Mouse (Mus musculus) forebrain, embryonic 11.5 days (tissue): ENCODE measurements around the gene Eya2. TPM values are rescaled to one million over a fixed set of nuclear protein-coding genes. Genes with fewer than 3 reads are reported as not detected.

Source experiments
- ATAC-seq: fragments of 200-750 bp; cut with Nextera tagmentation; replicated peaks from 2 replicates; pipeline ENCODE4 v1.8.0; 2017; ENCODE audit warnings: moderate TSS enrichment; ENCODE audit not compliant: low FRiP score
- DNase-seq: peaks from one replicate; pipeline ENCODE4 v3.0.0-alpha.2; 2017; ENCODE audit warnings: low spot score
- H3K27ac ChIP-seq: fragments of 300-500 bp; sonication (generic); 2 replicates; pipeline ENCODE4 v1.5.1; 2014; ENCODE audit warnings: low read depth, low read length
- H3K27me3 ChIP-seq: fragments of 300-500 bp; sonication (generic); 2 replicates; pipeline ENCODE4 v1.6.1; 2014; ENCODE audit warnings: mild to moderate bottlenecking, low read length, mixed read lengths; ENCODE audit not compliant: control insufficient read depth, insufficient read depth
- H3K36me3 ChIP-seq: fragments of 300-500 bp; sonication (generic); 2 replicates; pipeline ENCODE4 v1.6.1; 2014; ENCODE audit warnings: mild to moderate bottlenecking, low read length, moderate library complexity, mixed read lengths; ENCODE audit not compliant: control insufficient read depth, insufficient read depth
- H3K4me1 ChIP-seq: fragments of 300-500 bp; sonication (generic); replicated peaks from 2 replicates; pipeline ENCODE4 v1.6.1; 2014; ENCODE audit warnings: low read length, mixed read lengths; ENCODE audit not compliant: control insufficient read depth, insufficient read depth
- H3K4me2 ChIP-seq: fragments of 300-500 bp; sonication (generic); 2 replicates; pipeline ENCODE4 v1.6.1; 2014; ENCODE audit warnings: low read depth, mild to moderate bottlenecking, low read length, moderate library complexity, mixed read lengths; ENCODE audit not compliant: severe bottlenecking
- H3K4me3 ChIP-seq: fragments of 300-500 bp; sonication (generic); 2 replicates; pipeline ENCODE4 v1.5.1; 2014; ENCODE audit warnings: low read depth, low read length
- H3K9ac ChIP-seq: fragments of 300-500 bp; sonication (generic); 2 replicates; pipeline ENCODE4 v1.6.1; 2014; ENCODE audit warnings: low read length
- H3K9me3 ChIP-seq: fragments of 300-500 bp; sonication (generic); 2 replicates; pipeline ENCODE4 v1.6.1; 2016; ENCODE audit warnings: low read length, mixed read lengths; ENCODE audit not compliant: control insufficient read depth
- WGBS: fragments of 180-500 bp; shearing (Covaris S2); extraction: QIAGEN DNeasy Blood & Tissue Kit; methylation state at CpG from one replicate; pipeline ENCODE4 v1.1.7; 2014; 5-methylcytosine and 5-hydroxymethylcytosine counted together
- polyA plus RNA-seq: library from polyadenylated mRNA; unstranded; fragments of >200 nt; fragmentation: Nextera tagmentation; extraction: Ambion mirVana; gene quantifications from 2 replicates; pipeline ENCODE4 v1.2.1, GENCODE M21; 2014

Gene Eya2
- polyA plus RNA-seq, 1 experiment from 2014 or later, result 10.3 TPM

DNA sequence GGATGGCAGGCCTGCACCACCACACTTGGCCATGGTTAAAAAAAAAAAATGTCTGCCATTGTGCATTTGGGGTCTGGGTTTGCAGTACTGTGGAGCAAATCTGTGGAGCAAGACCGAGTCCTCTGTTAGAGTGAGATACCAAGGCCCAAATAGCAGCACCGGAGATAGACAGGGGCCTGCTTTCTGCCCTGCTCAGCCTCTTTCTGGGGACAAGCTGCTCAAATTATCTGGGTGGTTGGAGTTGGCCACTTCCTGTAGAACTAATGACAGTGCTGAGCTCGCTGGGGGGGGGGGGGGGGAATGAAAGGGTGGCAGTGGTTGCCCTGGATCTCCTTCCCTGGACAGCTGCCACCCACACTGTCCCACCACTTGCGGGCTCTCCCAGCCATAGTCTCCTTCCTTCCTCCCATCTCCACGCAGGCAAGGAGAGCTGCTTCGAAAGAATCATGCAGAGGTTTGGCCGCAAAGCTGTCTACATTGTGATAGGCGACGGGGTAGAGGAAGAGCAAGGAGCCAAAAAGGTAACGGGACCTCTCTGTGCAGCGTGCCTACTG, 174.1 kb downstream of the Eya2 start:
- Histone ChIP-seq H3K27me3 (no peaks in the 10 kb centered on the region), H3K36me3 (no peaks in the 10 kb centered on the region), H3K4me2 (no peak overlapping the region), H3K27ac (0 out of 2 replicates have a peak overlapping the region, but pooled peaks have one; percentile 25), H3K9ac (no peak overlapping the region), H3K4me3 (no peak overlapping the region), H3K4me1 (peaks cover 2% of the 10 kb centered on the region; the same call in 1 of the 2 replicates), H3K9me3 (no peaks in the 10 kb centered on the region)
- WGBS, result 45% methylated on average over 11 of the region's 11 CpGs
- no peak for ATAC-seq
- DNase-seq, result no peak

DNA sequence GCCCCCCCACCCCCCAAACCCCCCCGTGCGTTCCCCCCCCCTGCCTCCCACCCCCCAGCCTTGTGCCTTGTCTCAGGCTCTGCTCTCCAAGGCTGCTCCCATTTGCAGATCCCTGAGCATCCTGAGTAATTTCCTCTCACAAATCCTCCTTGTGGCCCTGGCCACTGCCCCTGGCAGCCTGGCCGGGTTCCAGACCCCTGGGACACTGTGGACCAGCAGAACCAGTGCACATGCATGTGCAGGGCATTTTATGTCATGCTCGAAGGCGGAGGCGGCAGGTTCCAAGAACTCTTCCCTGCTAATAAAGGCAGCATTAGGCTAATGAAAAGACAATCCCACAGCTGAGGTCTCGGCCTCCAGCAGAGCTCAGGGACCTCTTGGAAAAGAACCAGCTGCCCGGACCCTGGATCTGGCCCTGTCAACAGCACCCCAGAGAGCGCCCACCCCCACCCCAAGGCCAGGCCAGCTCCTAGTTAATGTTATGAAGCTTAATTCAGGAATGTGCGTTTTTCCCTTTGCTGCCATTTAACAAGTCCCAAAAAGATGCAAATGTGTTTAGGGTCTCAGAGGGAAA, 174.6 kb downstream of the Eya2 start:
- H3K4me3 ChIP-seq, result no peak overlapping the region
- H3K4me2 ChIP-seq, result no peak overlapping the region
- no peak overlapping the region; the same call in 1 of the 2 replicates for H3K27ac ChIP-seq
- H3K4me1 ChIP-seq, result peaks cover 2% of the 10 kb centered on the region; the same call in 1 of the 2 replicates
- H3K9ac ChIP-seq, result no peak overlapping the region
- H3K36me3 ChIP-seq, result no peaks in the 10 kb centered on the region
- DNase-seq (no peak), ATAC-seq (no peak)
- WGBS, result 35% methylated on average over 10 of the region's 10 CpGs
- no peaks in the 10 kb centered on the region for H3K27me3 ChIP-seq
- H3K9me3 ChIP-seq, result no peaks in the 10 kb centered on the region

DNA sequence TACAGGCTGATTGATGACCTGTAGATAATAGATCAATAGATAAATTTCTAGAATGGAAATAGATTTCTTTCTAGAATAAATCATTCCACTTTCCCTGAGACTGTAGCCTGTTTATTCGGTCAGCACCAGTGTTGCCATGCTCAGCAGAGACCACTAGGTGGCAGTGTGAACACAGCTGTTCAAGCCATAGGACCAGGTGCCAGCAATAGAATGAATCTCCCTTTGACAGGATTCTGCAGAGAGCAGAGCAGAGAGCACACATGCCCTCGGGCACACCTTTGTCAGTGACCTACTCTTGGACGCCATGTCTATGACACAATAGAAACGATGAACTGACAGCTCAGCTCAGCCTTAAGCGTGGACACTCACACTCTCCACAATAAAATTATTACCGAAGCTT, 184.1 kb downstream of the Eya2 start:
- Histone ChIP-seq H3K4me3 (no peak overlapping the region), H3K36me3 (no peaks in the 10 kb centered on the region), H3K27me3 (no peaks in the 10 kb centered on the region), H3K9me3 (no peaks in the 10 kb centered on the region), H3K9ac (no peak overlapping the region), H3K4me1 (no peaks in the 10 kb centered on the region), H3K4me2 (no peak overlapping the region), H3K27ac (no peak overlapping the region)
- ATAC-seq (peak; percentile 69; the same call in 1 of the 2 replicates), DNase-seq (peak; percentile 86)
- 26% methylated on average over 6 of the region's 6 CpGs for WGBS

DNA sequence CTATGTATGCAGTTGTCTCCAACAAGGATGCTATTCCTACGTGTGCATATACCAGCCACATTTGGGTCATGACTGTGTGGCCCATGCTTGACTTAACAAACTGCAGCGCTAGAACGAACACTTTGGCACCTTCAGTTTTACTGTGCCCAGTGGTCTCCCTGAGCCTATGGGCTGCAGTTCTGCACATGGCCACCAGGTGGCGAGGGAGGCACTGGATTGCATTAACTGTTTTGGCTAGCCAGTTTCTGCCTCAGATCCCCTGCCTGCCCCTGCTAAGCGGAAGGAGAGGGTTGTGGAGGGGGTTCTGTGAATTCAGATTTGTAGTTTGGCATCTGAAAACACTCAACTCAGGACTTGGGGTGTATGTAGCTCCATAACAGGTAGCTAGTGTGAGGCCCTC, 187.5 kb downstream of the Eya2 start:
- Histone ChIP-seq H3K9me3 (no peaks in the 10 kb centered on the region), H3K4me2 (no peak overlapping the region), H3K27me3 (no peaks in the 10 kb centered on the region), H3K9ac (no peak overlapping the region), H3K4me3 (no peak overlapping the region), H3K4me1 (no peaks in the 10 kb centered on the region), H3K36me3 (peaks cover 3% of the 10 kb centered on the region), H3K27ac (no peak overlapping the region)
- no peak; the same call in 1 of the 2 replicates for ATAC-seq
- DNase-seq, result peak; percentile 90
- 38% methylated on average over 5 of the region's 5 CpGs for WGBS

DNA sequence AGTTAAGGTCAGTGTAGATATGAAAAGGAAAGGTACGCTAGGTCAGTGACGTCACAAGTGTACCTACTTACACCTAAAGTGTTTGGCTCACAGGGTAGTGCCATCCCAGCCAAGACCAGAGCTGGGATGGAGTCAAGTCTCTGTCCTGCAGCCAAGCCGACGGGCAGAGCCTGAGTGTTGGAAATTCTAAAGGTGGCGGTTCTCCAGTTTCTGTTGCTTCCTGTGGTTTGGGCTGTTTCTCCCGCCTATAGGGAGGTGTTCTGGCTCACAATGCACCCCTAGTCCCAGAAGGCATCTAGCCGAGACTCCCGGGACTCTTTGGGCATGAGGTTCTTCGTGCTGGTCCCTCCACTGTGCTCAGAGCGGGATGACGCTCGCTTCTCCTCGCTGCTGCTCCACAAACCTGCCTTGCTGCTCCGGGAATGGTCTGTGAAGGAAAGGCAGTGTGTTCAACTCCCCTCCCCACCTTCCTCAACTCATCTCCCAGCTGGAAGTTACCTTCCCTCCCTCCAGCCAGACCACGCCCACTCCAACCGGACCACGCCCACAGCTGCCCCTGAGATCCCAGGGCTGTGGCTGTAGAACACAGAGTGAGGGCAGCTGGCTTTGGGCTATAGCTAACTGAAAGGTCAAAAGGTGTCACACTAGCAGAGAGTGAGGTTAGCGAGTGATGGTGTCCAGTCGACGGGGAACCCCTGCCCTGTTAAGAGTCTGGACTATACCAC, 190.6 kb downstream of the Eya2 start:
- DNase-seq, result no peak
- Histone ChIP-seq H3K36me3 (peaks cover 7% of the 10 kb centered on the region), H3K9ac (no peak overlapping the region), H3K27me3 (no peaks in the 10 kb centered on the region), H3K4me1 (no peaks in the 10 kb centered on the region), H3K4me2 (no peak overlapping the region), H3K9me3 (no peaks in the 10 kb centered on the region), H3K4me3 (no peak overlapping the region), H3K27ac (no peak overlapping the region)
- ATAC-seq, result no peak
- WGBS, result 88% methylated on average over 20 of the region's 20 CpGs

DNA sequence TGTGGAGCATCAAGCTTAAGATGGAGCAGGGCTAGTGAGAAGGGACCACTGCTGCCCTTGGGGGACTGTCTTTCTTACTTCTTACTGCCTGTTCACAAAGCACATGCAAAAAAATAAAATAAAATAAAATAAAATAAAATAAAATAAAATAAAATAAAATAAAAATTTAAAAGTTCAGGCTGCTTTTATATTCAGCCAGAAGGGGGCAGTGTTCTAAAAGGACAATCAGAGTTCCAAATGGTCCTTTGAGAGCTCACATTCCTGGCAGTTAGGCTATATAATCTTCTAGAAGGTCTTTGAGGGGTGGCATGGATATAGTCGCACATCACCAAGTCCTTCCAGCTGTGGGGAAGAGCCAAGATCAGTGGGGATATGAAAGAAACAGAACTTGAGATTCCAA, 191.6 kb downstream of the Eya2 start:
- no peak for ATAC-seq
- no peaks in the 10 kb centered on the region for H3K27me3 ChIP-seq
- H3K27ac ChIP-seq, result no peak overlapping the region
- no peak overlapping the region for H3K4me3 ChIP-seq
- no peak overlapping the region for H3K4me2 ChIP-seq
- DNase-seq, result no peak
- no peak overlapping the region for H3K9ac ChIP-seq
- 0 out of 2 replicates have a peak, but pooled peaks cover 5% of the 10 kb centered on the region for H3K4me1 ChIP-seq
- H3K9me3 ChIP-seq, result no peaks in the 10 kb centered on the region
- H3K36me3 ChIP-seq, result peaks cover 7% of the 10 kb centered on the region
- WGBS, result 85% methylated on average over 1 of the region's 1 CpGs

DNA sequence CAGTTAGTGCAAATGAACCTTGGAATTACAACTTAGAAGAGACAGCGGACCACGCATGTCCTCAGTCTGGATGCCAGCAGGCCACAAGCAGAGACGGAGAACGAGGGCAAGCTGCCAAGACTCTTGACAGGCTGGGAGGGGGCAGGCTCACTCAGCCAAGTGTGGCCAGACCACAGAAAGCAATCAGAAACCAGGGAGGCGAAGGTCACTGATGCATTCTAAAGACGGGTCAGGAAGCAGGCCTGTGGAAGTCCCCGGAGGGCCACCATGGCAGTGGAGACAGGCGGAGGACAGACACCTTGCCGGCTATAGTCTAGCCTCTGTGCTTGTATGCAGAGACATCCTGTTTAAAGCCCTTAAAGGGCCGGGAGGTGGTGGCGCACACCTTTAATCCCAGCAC, 193.2 kb downstream of the Eya2 start:
- Histone ChIP-seq H3K4me2 (no peak overlapping the region), H3K9ac (no peak overlapping the region), H3K27ac (no peak overlapping the region), H3K4me1 (0 out of 2 replicates have a peak, but pooled peaks cover 5% of the 10 kb centered on the region), H3K36me3 (peaks cover 7% of the 10 kb centered on the region), H3K4me3 (no peak overlapping the region), H3K27me3 (no peaks in the 10 kb centered on the region), H3K9me3 (no peaks in the 10 kb centered on the region)
- WGBS, result 87% methylated on average over 11 of the region's 11 CpGs
- no peak for ATAC-seq
- DNase-seq, result no peak

DNA sequence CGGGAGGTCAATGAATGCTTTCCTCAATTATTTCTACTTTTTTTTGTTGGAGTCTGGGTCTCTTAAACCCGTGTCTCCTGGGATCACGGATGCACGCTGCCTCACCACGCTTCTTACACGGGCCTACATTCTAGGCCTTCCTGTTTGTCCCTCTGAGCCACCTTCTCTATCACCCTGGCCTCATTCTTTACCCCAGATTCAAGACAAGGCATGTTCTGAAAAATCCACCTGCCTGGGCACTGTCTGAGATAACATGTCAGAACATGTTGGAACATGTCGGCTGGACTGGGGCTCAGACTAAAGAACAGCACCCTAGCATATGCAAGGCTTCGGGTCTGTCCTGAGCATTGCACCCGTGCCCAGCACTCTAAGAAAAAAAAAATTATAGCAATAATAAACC, 194.0 kb downstream of the Eya2 start:
- Histone ChIP-seq H3K4me1 (0 out of 2 replicates have a peak, but pooled peaks cover 5% of the 10 kb centered on the region), H3K9me3 (no peaks in the 10 kb centered on the region), H3K4me3 (no peak overlapping the region), H3K9ac (no peak overlapping the region), H3K27ac (no peak overlapping the region), H3K27me3 (no peaks in the 10 kb centered on the region), H3K4me2 (no peak overlapping the region), H3K36me3 (peaks cover 7% of the 10 kb centered on the region)
- no peak for DNase-seq
- ATAC-seq, result no peak
- 93% methylated on average over 9 of the region's 9 CpGs for WGBS
